Mouse (Mus musculus): ENCODE measurements around the gene Mast4.

DNA sequence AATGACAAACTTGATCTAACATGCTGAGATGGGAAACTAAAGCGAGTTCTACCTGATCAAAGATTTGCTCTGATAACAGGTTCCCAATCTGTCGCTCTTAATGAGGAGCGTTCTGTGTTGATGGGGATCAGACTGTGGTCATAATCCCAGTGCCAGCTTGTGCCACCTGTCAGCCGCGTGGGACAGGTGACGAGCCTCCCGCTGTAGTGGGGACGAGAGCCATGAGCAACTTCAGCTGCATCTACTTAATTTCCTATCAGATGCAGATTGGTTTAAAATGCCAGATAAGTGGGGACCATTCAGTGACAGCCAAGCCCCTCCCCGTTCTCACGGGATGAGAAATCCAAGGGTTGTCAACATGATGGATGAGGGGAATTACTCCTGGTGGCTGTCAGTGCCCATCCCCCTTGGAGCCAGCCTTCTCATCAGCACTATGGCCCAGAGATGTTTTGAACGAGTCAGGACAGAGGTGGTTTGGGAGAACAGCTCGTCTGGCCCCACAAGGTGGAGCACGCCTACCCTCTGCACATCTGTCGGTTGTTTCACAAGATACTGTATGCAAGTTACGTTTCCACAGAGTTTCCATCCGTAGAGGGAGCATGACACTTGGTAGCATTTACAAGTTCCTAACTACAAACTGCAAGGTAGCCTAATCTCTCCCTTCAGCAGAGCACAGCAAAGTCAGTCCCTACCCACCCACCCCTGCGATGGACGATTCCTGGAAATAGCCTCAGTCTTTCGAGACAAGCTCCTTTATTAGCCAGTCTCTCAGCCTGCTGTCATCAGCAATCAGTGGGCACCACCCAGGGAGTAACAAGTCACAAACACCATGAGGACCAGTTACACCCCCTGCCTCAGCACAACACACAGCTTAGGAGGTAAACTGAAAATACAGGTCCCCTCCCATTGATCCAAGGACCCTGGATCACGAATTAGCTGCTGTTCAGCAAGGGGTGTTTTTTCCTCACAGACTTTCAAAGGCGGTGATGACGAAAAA is 212.2 kb downstream of the Mast4 start:
- no peak for TF ChIP-seq CTCF (IDR thresholded peaks at IDR 0.05; ENCODE audit: low read depth)
- no peak for TF ChIP-seq EP300 (IDR thresholded peaks at IDR 0.05; ENCODE audit: low read depth)

Measured in liver, embryonic 14.5 days (tissue).